Mouse (Mus musculus): ENCODE measurements around the gene Nccrp1.
A peak's percentile ranks its signal among the peaks of the same experiment; 100 is the strongest.
"Not testable (repeated sequence)": the region's sequence is repeated elsewhere in the genome, so short reads cannot be mapped to it uniquely, and the experiment has no call there.

Gene Nccrp1

DNA sequence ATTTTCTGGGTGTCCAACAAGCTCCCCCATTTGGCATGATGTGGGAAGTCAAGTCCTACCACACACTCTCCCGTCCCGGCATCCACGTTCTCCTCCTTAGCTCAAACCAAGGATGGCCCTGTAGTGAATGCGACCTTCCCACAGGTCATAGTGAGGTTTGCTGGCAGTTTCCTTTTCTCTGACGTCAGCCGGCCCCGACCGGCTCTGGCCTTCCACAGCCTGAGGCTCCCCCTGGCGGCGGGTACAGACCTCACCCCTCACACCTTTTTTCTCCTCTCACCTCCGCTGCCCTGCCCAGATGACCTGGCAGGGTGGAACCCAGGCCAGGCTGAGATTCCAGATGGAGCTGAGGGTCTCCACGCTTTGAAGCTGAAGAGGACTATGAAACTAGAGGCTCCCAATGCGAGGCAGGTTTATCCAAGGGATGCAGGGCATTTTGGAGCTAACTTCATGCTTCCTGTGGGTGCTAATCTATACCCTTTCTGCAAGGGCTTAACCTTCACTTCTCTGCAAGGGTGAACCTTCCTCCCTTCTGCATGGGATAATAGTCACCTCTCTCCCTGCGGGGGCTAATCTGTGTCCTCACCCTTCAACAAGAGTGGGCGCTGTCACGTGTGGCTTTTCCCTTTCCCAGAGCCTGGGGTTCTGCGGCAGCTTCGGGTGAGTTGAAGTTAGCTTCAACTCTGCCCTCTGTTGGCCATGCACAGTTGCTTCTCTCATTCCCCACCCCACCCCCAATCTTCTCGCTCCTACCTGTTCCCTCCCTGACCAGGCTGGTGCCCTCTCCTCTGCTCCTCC is 18.9 kb downstream of the Nccrp1 start:
- peak; percentile 45 for DNase-seq (ENCODE audit: low read depth, low spot score)

DNA sequence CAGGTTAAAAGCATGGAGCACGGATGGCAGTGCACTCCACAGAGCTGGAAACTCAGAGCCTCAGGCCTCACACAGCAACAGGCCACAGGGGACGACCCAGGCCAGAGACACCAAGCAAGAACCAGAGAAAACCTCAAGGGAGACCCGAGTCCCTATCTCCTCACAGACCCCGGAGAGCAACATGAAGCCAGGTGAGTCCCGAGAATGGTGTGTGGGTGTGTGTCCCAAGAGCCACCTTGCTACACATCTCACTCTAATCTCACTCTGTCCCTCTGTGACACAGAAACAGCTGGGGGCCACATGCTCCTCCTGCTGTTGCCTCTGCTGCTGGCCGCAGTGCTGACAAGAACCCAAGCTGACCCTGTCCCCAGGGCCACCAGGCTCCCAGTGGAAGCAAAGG is 24.5 kb downstream of the Nccrp1 start, which contains the start of gene Ifnl3:
TSS of gene Ifnl3 (plus strand) at position 301 of the 400 bp plus-strand sequence.
- not testable (repeated sequence) for DNase-seq (ENCODE audit: low read depth, low spot score)

DNA sequence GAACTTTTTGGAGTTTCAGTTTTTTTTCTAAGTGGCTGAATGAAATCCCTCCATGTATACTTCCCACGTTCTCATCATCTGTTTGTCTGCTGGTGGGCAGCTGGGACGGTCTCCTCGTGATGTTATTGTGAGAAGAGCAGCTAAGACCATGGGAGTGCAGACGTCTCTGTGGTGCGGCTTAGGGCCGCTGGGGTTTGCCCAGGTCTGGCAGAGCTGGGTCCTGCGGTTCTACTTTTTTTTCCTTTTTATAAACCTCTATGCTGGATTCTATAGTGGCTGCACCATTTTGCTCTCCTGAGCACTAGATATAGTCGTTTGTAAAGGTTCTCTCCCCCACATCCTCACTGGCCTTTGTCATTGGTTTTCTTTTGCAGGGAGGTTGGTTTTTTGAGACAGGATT is 35.6 kb downstream of the Nccrp1 start:
- no peak for DNase-seq (ENCODE audit: low read depth, low spot score)

- DNase-seq (ENCODE audit: low read depth, low spot score) = not testable (repeated sequence)
Measured at GRCm38 (mm10) chr7:28510405-28510974, 36.6 kb downstream of the Nccrp1 start, which contains the start of gene Ifnl2. TSS of gene Ifnl2 (minus strand) at chr7:28510455.

DNA sequence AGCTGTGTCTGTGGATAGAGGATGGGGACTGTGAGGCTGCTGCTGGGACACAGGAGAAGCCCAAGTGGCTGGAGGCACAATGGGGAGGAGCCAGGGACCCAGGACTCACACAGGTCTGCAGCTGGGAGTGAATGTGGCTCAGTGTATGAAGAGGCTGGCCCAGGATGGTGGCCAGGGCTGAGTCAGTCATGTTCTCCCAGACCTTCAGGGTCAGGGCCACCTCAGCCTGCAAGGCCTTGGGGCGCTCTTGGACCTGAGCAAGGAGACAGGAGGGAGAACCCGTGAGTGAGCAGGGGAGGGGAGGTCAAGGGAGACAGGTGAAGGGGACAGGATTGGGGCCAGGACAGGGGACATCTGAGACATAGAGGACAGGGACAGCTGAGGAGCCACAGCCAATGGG is 37.9 kb downstream of the Nccrp1 start:
- not testable (repeated sequence) for DNase-seq (ENCODE audit: low read depth, low spot score)

GRCm38 (mm10) chr7:28505585-28505984 is 41.5 kb downstream of the Nccrp1 start:
- DNase-seq (ENCODE audit: low read depth, low spot score) = no peak

DNA sequence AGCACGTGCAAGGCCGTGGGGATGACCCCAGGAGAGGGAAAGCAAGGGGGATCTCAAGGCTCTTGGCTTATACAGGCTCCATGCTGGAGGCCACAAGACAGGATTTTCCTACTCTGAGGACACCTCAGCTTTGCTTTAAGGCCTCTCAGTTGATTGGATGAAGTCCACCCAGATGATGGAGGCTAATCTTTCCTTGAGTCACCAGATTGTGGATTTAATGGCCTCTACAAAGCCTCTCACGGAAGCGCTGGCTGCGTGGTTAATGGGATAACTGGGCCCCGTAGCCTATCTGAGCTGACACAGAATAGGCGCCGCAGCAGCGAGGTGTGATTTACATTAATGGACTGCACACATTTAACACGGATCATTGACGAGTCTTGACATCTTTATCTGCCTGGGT is 51.6 kb downstream of the Nccrp1 start:
- DNase-seq (ENCODE audit: low read depth, low spot score) = no peak

All from skeletal muscle tissue, adult 2 months (tissue).